Mouse (Mus musculus): Measurements from ENCODE around the gene Gm21778. TPM values are rescaled to one million over a fixed set of nuclear protein-coding genes. Genes with fewer than 3 reads are reported as not detected.
"Not testable (repeated sequence)": the region's sequence is repeated elsewhere in the genome, so short reads cannot be mapped to it uniquely, and the experiment has no call there.

Gm21778 gene
- not detected in 2 replicates for polyA plus RNA-seq (2012; ENCODE audit: insufficient read depth, insufficient read length, low replicate concordance, missing spikeins)

GRCm38 (mm10) chrY:5942160-5942559, at the start of gene Gm21778:
Gene Gm21778 (plus strand): TSS chrY:5942460.
- not testable (repeated sequence) for H3K4me1 ChIP-seq (ENCODE audit: control insufficient read depth, insufficient read depth, low read length); H3K27ac ChIP-seq (ENCODE audit: insufficient read depth, low read depth, low read length); H3K4me3 ChIP-seq (ENCODE audit: insufficient read depth, low read depth, low read length)

Other genes with a start within 250 kb of the Gm21778 start
- not detected in 2 replicates for gene Gm20914, start 216.5 kb upstream of the Gm21778 start, polyA plus RNA-seq (2012; ENCODE audit: insufficient read depth, insufficient read length, low replicate concordance, missing spikeins)
- not detected in 2 replicates for gene Gm28171, start 149.1 kb upstream of the Gm21778 start, polyA plus RNA-seq (2012; ENCODE audit: insufficient read depth, insufficient read length, low replicate concordance, missing spikeins)